Mouse (Mus musculus) embryonic facial prominence, embryonic 12.5 days (tissue): ENCODE results near the gene Gm17655. TPM values are rescaled to one million over a fixed set of nuclear protein-coding genes. Genes with fewer than 3 reads are reported as not detected.
A peak's percentile ranks its signal among the peaks of the same experiment; 100 is the strongest.
"Not testable (repeated sequence)": the region's sequence is repeated elsewhere in the genome, so short reads cannot be mapped to it uniquely, and the experiment has no call there.

ENCODE experiments used
- ATAC-seq: fragments of 200-750 bp; cut with Nextera tagmentation; 2 replicates; pipeline ENCODE4 v1.8.0; 2017; ENCODE audit not compliant: insufficient number of reproducible peaks, insufficient read depth, low FRiP score, low TSS enrichment
- H3K27ac ChIP-seq: fragments of 300-500 bp; sonication (generic); 2 replicates; pipeline ENCODE4 v1.5.1; 2016; ENCODE audit warnings: mild to moderate bottlenecking
- H3K27me3 ChIP-seq: fragments of 300-500 bp; sonication (generic); 2 replicates; pipeline ENCODE4 v1.6.1; 2016; ENCODE audit warnings: mild to moderate bottlenecking, moderate library complexity
- H3K36me3 ChIP-seq: fragments of 300-500 bp; sonication (generic); 2 replicates; pipeline ENCODE4 v1.6.1; 2016; ENCODE audit warnings: mild to moderate bottlenecking
- H3K4me1 ChIP-seq: fragments of 300-500 bp; sonication (generic); 2 replicates; pipeline ENCODE4 v1.6.1; 2016
- H3K4me2 ChIP-seq: fragments of 300-500 bp; sonication (generic); replicated peaks from 2 replicates; pipeline ENCODE4 v1.6.1; 2016; ENCODE audit warnings: mild to moderate bottlenecking, moderate library complexity
- H3K4me3 ChIP-seq: fragments of 300-500 bp; sonication (generic); 2 replicates; pipeline ENCODE4 v1.5.1; 2016; ENCODE audit warnings: mild to moderate bottlenecking
- H3K9ac ChIP-seq: fragments of 300-500 bp; sonication (generic); 2 replicates; pipeline ENCODE4 v1.6.1; 2016; ENCODE audit warnings: mild to moderate bottlenecking, moderate library complexity
- H3K9me3 ChIP-seq: fragments of 300-500 bp; sonication (generic); 2 replicates; pipeline ENCODE4 v1.6.1; 2016; ENCODE audit warnings: mild to moderate bottlenecking, moderate library complexity
- WGBS: fragments of 180-500 bp; shearing (Covaris S2); methylation state at CpG from one replicate; pipeline ENCODE4 v1.1.7; 2016; 5-methylcytosine and 5-hydroxymethylcytosine counted together
- polyA plus RNA-seq: library from polyadenylated mRNA; unstranded; fragments of >200 nt; fragmentation: Nextera tagmentation; extraction: Ambion mirVana; gene quantifications from 2 replicates; pipeline ENCODE4 v1.2.1, GENCODE M21; 2016

The Gm17655 gene
- polyA plus RNA-seq, result 2.9 and 3.2 TPM in 2 replicates

DNA sequence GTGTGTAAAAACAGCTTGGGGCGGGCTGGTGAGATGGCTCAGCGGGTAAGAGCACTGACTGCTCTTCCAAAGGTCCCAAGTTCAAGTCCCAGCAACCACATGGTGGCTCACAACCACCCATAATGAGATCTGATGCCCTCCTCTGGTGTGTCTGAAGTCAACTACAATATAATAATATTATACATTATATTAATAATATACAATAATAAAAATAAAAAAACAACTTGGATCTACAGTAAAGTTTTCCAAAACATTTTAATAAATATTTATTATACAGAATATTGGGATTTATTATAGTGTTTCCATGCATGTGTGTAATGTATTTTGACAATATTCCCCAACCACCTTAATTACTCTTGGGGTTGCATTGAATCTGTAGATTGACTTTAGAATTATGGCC is at the start of gene Gm17655:
Gene Gm17655, minus strand, starts transcription at position 101 of the 400 bp plus-strand sequence.
- H3K4me3 ChIP-seq, H3K27me3 ChIP-seq, ATAC-seq, H3K36me3 ChIP-seq, H3K27ac ChIP-seq, H3K4me2 ChIP-seq, H3K9ac ChIP-seq, H3K4me1 ChIP-seq: not testable (repeated sequence)
- WGBS, result 100% methylated on average over 2 of the region's 2 CpGs
- peaks cover 24% of the 10 kb centered on the region for H3K9me3 ChIP-seq

DNA sequence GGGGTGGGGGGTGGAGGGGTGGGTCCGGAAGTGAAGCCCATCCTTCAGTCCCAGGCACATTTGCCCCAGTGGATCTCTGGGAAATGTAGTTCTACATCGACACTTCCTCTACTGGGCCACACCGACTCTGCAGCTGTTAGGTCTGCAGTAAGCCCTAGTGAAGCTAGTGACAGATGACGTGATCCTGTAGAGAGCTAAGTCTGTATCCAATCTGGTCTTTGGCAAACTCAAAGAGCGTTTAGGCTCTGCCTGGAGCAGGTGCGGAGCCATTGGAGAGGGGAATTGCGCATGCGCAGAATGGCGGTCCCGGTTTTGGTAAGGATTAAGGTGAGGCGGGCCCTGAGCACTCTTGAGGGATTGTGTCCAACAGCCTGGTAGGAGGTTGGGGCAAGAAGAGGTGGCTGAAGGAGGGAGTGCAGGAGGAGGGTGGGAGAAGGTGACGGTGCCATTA is 37.7 kb upstream of the Gm17655 start, which contains the start of gene Zfp605:
Gene Zfp605, plus strand, starts transcription at position 102 of the 451 bp plus-strand sequence.
- peaks cover 26% of the 10 kb centered on the region for H3K36me3 ChIP-seq
- peak within 1 kb of the TSS; percentile 76 for H3K27ac ChIP-seq
- H3K9me3 ChIP-seq, result no peaks in the 10 kb centered on the region
- peak; percentile 36 for ATAC-seq
- H3K4me3 ChIP-seq, result peak within 1 kb of the TSS; percentile 60
- H3K4me1 ChIP-seq, result 0 out of 2 replicates have a peak, but pooled peaks cover 11% of the 10 kb centered on the region
- 2% methylated on average over 12 of the region's 12 CpGs for WGBS
- H3K9ac ChIP-seq, result peak within 1 kb of the TSS; percentile 47
- no peaks in the 10 kb centered on the region for H3K27me3 ChIP-seq
- peak within 1 kb of the TSS; percentile 70 for H3K4me2 ChIP-seq

GRCm38 (mm10) chr5:110108305-110108628 is 36.0 kb upstream of the Gm17655 start:
- H3K36me3 ChIP-seq, result peaks cover 43% of the 10 kb centered on the region
- WGBS, result 0% methylated on average over 6 of the region's 7 CpGs
- no peaks in the 10 kb centered on the region for H3K27me3 ChIP-seq
- H3K4me3 ChIP-seq, result peak overlapping the region; percentile 83
- H3K9me3 ChIP-seq, result no peaks in the 10 kb centered on the region
- H3K4me2 ChIP-seq, result peak overlapping the region; percentile 83
- no peak overlapping the region for H3K9ac ChIP-seq
- ATAC-seq, result no peak
- peak overlapping the region; percentile 98 for H3K27ac ChIP-seq
- 0 out of 2 replicates have a peak, but pooled peaks cover 11% of the 10 kb centered on the region for H3K4me1 ChIP-seq

GRCm38 (mm10) chr5:110107581-110108304 is 35.4 kb upstream of the Gm17655 start, which contains the start of gene Gtpbp6:
Gene Gtpbp6 (minus strand): TSS chr5:110108197.
- Histone ChIP-seq H3K4me3 (peak within 1 kb of the TSS; percentile 83), H3K27me3 (no peaks in the 10 kb centered on the region), H3K4me1 (0 out of 2 replicates have a peak, but pooled peaks cover 11% of the 10 kb centered on the region), H3K9me3 (no peaks in the 10 kb centered on the region), H3K4me2 (peak within 1 kb of the TSS; percentile 83), H3K36me3 (peaks cover 44% of the 10 kb centered on the region), H3K9ac (peak within 1 kb of the TSS; percentile 83), H3K27ac (peak within 1 kb of the TSS; percentile 98)
- WGBS, result under 1% methylated on average over 71 of the region's 71 CpGs
- ATAC-seq, result peak; percentile 79

DNA sequence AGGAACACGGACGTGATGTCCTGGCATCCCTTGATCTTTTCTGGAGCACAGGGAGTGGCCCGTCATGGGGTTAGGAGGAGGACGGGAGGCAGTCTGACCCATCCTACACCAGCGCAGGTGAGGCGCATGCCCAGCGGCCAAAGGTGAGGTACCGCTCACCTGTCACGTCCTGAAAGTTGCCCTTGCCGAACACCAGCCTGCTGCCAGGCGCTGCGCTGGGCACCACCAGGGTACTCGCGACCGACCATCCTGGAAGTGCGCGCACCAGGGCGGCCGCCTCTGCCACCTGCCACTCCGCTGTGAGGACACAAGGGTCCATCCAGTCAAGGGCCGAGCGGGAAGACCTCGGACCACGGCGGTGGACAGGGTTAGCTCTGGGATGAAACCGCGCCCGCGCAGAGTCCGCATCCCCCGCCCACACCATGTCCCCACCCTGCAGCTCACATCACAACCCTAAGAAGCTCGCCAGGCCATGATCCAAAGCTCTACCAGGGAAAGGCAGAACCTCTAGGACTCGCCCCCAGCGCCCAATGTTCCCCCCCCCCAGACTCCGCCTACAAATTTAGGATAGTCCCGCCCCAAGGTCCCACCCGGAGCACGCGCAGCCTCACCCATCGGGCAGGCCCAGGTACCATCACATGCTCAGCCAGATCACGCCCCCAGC is 34.7 kb upstream of the Gm17655 start:
- H3K36me3 ChIP-seq, result peaks cover 39% of the 10 kb centered on the region
- H3K4me1 ChIP-seq, result peaks cover 12% of the 10 kb centered on the region; the same call in 1 of the 2 replicates
- peak overlapping the region; percentile 83 for H3K4me3 ChIP-seq
- peak overlapping the region; percentile 83 for H3K9ac ChIP-seq
- peak overlapping the region; percentile 98 for H3K27ac ChIP-seq
- ATAC-seq, result peak; percentile 16
- H3K9me3 ChIP-seq, result no peaks in the 10 kb centered on the region
- peak overlapping the region; percentile 83 for H3K4me2 ChIP-seq
- WGBS, result 13% methylated on average over 41 of the region's 41 CpGs
- H3K27me3 ChIP-seq, result no peaks in the 10 kb centered on the region

DNA sequence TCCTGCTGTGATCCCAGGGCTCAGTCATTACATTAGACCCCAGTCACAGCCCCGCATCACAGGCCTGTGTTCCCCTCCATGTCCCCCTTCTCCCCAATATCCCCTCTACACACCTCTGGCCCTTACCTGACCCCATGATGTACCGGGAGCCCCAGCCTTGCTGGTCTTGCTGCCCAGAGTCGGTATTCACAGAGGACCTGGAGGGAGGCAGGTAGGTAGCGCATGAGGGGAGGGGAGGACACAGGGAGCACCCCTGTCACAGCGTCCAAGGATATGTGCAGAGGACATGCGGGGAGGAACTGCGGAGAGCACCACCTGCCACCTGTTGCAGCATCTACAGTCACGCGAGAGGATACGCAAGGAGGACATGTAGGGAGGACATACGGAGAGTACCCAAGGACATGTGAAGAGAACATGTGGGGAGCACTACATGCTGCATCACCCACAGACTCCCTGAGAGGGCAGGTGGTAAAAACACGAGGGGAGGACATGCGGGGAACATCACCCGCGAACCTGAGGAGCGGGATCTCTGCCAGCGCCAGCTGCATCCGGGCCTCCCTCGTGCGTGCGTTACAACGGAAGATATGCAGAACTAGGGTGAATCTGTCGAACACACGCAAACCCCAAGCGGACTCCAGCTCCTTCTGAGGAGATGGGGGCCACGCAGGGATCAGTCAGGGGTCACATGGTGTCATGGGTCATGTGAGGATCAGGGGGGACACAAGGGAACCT is 34.0 kb upstream of the Gm17655 start:
- peak overlapping the region; percentile 83 for H3K4me3 ChIP-seq
- peak overlapping the region; percentile 83 for H3K4me2 ChIP-seq
- 94% methylated on average over 26 of the region's 26 CpGs for WGBS
- no peak for ATAC-seq
- peaks cover 39% of the 10 kb centered on the region for H3K36me3 ChIP-seq
- no peak overlapping the region for H3K27ac ChIP-seq
- no peak overlapping the region for H3K9ac ChIP-seq
- no peaks in the 10 kb centered on the region for H3K9me3 ChIP-seq
- H3K27me3 ChIP-seq, result no peaks in the 10 kb centered on the region
- H3K4me1 ChIP-seq, result peaks cover 19% of the 10 kb centered on the region; the same call in 1 of the 2 replicates

DNA sequence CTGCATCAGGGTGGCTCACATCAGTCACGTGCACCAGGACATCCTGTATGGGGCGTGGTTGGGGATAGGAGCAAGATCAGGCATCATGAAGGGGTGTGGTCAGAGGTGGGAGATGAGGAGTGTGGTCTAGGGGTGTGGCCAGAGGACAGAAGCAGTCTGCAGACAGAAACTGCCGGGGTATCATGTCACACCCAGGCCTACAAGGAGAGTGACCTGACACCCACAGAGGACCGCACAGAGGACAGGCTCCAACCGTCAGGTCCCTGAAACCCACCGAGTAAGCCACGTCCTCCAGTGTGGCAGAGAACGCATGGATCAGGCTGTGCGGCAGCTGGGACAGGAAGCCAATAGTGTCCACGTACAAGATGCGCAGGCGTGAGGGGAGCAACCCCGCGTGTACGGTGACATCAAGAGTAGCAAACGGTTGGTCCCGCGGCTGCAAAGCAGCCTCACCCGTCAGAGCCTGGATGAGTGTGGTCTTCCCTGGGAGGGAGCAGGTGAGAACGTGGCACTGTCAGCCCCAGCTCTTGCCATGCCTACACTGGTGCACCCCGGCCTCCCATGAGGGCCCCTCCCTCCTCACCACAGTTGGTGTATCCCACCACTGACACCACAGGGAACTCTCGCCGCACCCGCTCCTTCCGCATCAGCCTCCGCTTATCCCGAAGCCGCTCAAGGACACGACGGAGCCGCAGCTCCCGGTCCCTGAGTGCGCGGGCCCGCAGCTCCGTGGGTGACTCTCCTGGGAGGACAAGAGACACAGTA is 32.5 kb upstream of the Gm17655 start:
- 95% methylated on average over 36 of the region's 36 CpGs for WGBS
- Histone ChIP-seq H3K27me3 (0 out of 2 replicates have a peak, but pooled peaks cover 4% of the 10 kb centered on the region), H3K36me3 (peaks cover 39% of the 10 kb centered on the region), H3K9ac (no peak overlapping the region), H3K27ac (no peak overlapping the region), H3K9me3 (no peaks in the 10 kb centered on the region), H3K4me2 (no peak overlapping the region), H3K4me1 (peaks cover 31% of the 10 kb centered on the region), H3K4me3 (no peak overlapping the region)
- ATAC-seq, result no peak

- H3K4me2 ChIP-seq, result no peak overlapping the region
- no peak overlapping the region for H3K9ac ChIP-seq
- H3K4me1 ChIP-seq, result peaks cover 33% of the 10 kb centered on the region
- ATAC-seq, result no peak
- H3K36me3 ChIP-seq, result peaks cover 39% of the 10 kb centered on the region
- H3K27ac ChIP-seq, result no peak overlapping the region
- H3K27me3 ChIP-seq, result 0 out of 2 replicates have a peak, but pooled peaks cover 4% of the 10 kb centered on the region
- no peaks in the 10 kb centered on the region for H3K9me3 ChIP-seq
- 96% methylated on average over 27 of the region's 27 CpGs for WGBS
- no peak overlapping the region for H3K4me3 ChIP-seq
Observed at GRCm38 (mm10) chr5:110103901-110104615, 31.7 kb upstream of the Gm17655 start.

DNA sequence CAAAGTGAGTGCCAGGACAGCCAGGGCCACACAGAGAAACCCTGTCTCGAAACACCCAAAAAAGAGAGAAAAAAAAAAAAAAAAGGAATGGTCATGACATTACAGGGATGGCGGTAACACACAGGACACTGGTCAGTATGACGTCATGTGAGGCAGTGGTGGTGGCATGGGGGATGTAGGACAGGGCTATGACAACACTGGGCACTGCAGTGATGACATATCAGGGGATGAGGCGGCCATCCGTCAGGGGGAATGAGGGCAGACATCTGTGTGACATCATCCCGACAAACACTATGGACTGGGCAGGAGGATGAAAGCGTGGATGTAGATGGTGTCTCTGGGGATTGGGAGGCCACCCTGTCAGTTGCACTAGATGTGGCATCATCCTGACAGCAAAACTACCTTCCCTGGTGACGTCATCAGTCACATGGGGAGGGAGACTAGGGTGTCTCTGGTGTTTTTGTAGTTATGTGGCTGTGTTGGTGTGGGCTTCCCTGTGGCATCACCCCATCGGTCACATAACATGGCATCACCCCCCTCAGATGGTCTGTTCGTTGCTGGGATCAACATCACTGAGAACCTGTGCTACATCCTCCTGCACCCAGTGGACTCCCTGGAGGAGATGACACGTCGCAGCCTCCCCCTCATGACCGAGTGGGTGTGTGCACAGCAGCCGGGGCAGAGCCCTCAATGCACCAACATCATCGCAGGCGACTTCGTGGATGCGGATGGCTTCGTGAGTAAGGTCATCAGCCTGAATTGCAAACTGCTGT is 30.7 kb upstream of the Gm17655 start:
- 97% methylated on average over 19 of the region's 19 CpGs for WGBS
- no peak for ATAC-seq
- H3K27me3 ChIP-seq, result 0 out of 2 replicates have a peak, but pooled peaks cover 4% of the 10 kb centered on the region

GRCm38 (mm10) chr5:110102429-110102828 is 30.1 kb upstream of the Gm17655 start:
- ATAC-seq, result no peak
- H3K27ac ChIP-seq, result no peak overlapping the region
- peaks cover 39% of the 10 kb centered on the region for H3K36me3 ChIP-seq
- 92% methylated on average over 13 of the region's 13 CpGs for WGBS
- 0 out of 2 replicates have a peak, but pooled peaks cover 4% of the 10 kb centered on the region for H3K27me3 ChIP-seq
- H3K4me2 ChIP-seq, result peak overlapping the region; percentile 72; the same call in 1 of the 2 replicates
- H3K4me1 ChIP-seq, result peaks cover 33% of the 10 kb centered on the region
- no peak overlapping the region; the same call in 1 of the 2 replicates for H3K4me3 ChIP-seq
- H3K9ac ChIP-seq, result no peak overlapping the region
- no peaks in the 10 kb centered on the region for H3K9me3 ChIP-seq

More for the DNA sequence above, 30.7 kb upstream of the Gm17655 start:
- H3K9me3 ChIP-seq, result no peaks in the 10 kb centered on the region
- no peak overlapping the region for H3K27ac ChIP-seq
- no peak overlapping the region for H3K9ac ChIP-seq
- no peak overlapping the region for H3K4me2 ChIP-seq
- peaks cover 39% of the 10 kb centered on the region for H3K36me3 ChIP-seq
- H3K4me3 ChIP-seq, result no peak overlapping the region
- H3K4me1 ChIP-seq, result peaks cover 33% of the 10 kb centered on the region
